Mouse (Mus musculus) heart, postnatal 0 days (tissue): ENCODE measurements around the gene Fam19a5.

Experiments
- CTCF ChIP-seq: IDR thresholded peaks from 2 replicates; pipeline ENCODE4 v1.5.1; 2016; ENCODE audit warnings: antibody characterized with exemption, control low read depth, low read depth
- EP300 ChIP-seq: IDR thresholded peaks from 2 replicates; pipeline ENCODE4 v1.6.1; 2016; ENCODE audit warnings: antibody characterized with exemption, low read depth

DNA sequence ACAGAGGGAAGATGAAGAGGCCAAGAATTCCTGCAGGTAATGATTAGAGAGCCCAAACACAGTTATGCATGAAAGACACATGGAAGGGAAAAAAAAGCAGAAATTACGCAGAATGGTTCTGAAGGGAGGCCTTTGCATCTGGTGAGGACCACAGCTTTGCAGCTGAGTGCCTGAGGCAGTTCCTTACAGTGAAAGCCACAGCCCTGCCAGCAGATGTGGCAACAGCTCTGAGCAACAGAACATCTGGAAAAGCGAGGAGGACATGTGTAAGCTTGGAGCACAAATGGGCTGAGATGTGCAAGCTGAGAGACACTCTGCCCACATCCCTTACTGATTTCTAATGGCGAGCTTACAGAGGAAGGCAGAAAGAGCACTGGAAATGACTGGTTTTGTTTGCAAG, 221.8 kb downstream of the Fam19a5 start:
- no peak for TF ChIP-seq CTCF
- TF ChIP-seq EP300, result no peak
